Mouse (Mus musculus): Measurements from ENCODE around the gene Inpp4a.

Gene Inpp4a

DNA sequence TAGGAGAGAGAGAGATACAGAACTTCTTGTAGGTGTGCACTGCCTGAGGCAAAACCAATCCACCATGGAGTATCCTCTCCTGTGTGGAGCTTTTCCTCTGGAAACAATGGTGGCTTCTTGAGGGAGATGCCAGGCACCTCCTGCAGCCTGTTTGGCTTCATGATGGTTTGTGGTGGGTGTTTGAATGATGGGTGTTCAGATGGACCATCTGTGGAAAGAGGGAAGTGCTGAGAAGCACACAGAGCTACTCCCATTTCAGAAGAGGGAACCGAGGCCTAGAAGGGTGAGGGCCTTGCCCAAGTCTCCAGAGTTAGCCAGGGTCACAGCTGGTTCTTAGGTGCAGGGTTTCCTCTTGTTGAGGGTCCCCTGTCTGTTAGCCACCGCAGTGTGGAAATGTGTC lies 23.0 kb downstream of the Inpp4a start:
- no peak for DNase-seq (ENCODE audit: low read depth, low spot score)

- no peak for DNase-seq (ENCODE audit: low read depth, low spot score)
Measured at GRCm38 (mm10) chr1:37323208-37323607, 23.5 kb downstream of the Inpp4a start.

GRCm38 (mm10) chr1:37324569-37324968 lies 24.9 kb downstream of the Inpp4a start:
- DNase-seq (ENCODE audit: low read depth, low spot score), result peak; percentile 59

GRCm38 (mm10) chr1:37327311-37327710 lies 27.6 kb downstream of the Inpp4a start:
- DNase-seq (ENCODE audit: low read depth, low spot score), result no peak

DNA sequence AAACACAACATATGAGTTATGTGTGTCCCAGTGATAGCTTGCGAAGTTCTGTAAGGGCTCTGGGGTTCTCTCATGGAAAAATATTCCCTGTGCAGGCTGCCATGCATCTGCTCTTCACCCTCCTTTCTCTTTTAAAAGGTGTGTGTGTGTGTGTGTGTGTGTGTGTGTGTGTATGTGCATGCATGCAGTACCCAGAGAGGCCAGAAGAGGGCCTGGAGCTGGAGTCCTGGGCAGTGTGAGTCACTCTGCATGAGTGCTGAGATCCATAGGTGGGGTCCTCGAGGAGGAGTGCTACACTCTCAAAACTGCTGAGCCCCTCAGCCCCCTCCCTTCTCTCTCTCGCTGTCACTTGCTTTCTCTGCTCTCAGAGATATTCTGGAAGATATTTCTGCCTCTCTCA lies 29.5 kb downstream of the Inpp4a start:
- peak; percentile 59 for DNase-seq (ENCODE audit: low read depth, low spot score)

- no peak for DNase-seq (ENCODE audit: low read depth, low spot score)
Measured at GRCm38 (mm10) chr1:37329831-37330230, 30.2 kb downstream of the Inpp4a start.

DNA sequence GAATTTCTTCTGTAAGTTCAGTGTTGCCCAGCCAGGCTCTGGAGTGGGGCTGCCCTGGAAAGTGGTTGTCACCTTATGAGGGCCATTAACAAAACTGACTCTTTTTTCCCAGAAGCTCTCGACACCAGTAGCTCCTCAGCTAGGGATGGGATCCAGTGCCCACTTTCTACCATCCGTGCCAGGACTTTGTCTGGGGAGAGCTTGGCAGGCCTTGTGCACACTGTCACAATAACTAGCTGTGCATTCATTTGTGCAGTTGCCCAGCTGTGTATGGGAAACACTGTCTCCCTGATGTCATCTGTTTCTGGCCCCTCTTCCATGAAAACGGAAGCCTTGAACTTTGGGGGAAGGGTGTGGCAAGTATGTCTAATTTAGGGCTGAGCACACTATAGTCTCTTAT lies 33.1 kb downstream of the Inpp4a start:
- no peak for DNase-seq (ENCODE audit: low read depth, low spot score)

- DNase-seq (ENCODE audit: low read depth, low spot score), result no peak
Measured at GRCm38 (mm10) chr1:37333741-37334440, 34.2 kb downstream of the Inpp4a start.

DNA sequence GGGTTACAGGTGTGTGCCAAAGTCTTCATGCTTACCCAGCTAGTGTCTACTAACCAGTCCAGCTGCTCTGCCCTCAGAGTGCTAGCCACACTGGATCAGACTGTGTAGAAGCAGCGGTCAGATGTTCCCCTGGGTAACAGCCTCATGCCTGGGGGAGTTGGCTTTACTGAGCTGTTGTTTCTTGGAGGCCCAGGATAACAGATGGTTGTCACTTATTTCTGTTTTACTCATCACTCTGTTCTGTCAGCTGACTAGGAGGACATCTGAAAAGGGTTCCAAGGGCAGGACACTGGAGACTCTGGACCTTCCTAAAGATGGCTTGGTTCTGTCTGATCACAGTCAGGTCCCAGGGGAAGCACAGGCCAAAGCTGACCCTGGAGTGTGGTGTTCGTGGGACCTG lies 36.4 kb downstream of the Inpp4a start:
- no peak for DNase-seq (ENCODE audit: low read depth, low spot score)

GRCm38 (mm10) chr1:37336794-37337193 lies 37.1 kb downstream of the Inpp4a start:
- DNase-seq (ENCODE audit: low read depth, low spot score), result no peak

- no peak for DNase-seq (ENCODE audit: low read depth, low spot score)
Measured at GRCm38 (mm10) chr1:37337273-37337672, 37.6 kb downstream of the Inpp4a start.

DNA sequence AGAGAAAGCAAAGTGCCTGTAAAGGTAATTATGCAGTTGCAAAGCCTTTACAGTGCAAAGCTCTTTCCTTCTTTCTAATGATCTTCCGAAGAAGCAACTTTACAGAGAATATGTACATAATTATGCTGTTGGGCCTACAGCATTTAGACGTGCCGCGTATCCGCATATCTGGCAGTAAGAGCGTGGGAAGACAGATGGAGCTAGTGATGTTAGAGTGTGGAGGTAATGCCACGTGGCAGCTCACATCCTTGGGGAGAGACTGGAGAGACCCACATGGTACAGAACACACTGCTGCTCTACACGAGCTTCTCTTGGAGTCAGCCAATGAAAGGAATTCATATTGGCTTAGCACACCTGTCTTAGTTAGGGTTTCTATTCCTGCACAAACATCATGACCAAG lies 39.5 kb downstream of the Inpp4a start:
- DNase-seq (ENCODE audit: low read depth, low spot score), result no peak

DNA sequence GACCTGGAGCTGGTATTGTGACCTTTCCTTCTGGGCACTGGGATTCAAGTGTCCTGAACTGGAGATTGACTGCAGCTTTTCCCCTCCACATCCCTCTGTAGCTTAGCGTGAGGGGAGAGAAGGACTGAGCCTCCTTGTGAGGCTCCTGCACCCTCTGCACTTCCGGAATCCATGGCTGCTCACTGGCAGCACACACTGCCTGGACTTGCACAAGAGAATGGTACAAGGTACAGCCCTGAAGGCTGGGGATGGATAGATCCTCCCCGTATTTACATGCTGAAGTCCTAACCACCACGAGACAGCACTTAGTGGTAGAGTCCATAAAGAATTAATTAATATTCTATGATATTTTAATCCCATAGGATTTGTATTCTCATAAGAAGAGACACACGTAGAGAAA lies 41.7 kb downstream of the Inpp4a start:
- DNase-seq (ENCODE audit: low read depth, low spot score), result no peak

DNA sequence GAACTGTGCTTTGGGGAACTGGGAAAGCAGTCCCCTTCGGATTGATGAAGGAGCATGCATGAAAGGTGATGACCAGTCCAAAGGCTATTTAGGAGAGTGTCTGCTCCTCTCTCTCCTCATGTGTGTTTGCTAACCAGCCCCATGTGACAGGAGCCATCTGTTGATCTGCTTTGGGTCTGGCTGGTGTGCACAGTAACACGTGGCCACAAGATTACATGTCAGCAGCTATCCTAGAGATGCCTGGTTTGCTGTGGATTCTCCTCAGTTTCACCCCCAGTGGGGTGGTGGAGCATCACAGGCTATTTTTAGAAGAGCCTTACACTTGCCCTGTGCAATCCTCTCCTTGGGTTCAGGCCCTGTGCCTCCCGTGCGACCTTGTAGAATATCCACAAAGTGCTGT lies 42.2 kb downstream of the Inpp4a start:
- DNase-seq (ENCODE audit: low read depth, low spot score), result no peak

- DNase-seq (ENCODE audit: low read depth, low spot score), result no peak
Measured at GRCm38 (mm10) chr1:37342524-37342923, 42.9 kb downstream of the Inpp4a start.

- no peak for DNase-seq (ENCODE audit: low read depth, low spot score)
Measured at GRCm38 (mm10) chr1:37343265-37343664, 43.6 kb downstream of the Inpp4a start.

- no peak for DNase-seq (ENCODE audit: low read depth, low spot score)
Measured at GRCm38 (mm10) chr1:37344223-37344916, 44.7 kb downstream of the Inpp4a start.

DNA sequence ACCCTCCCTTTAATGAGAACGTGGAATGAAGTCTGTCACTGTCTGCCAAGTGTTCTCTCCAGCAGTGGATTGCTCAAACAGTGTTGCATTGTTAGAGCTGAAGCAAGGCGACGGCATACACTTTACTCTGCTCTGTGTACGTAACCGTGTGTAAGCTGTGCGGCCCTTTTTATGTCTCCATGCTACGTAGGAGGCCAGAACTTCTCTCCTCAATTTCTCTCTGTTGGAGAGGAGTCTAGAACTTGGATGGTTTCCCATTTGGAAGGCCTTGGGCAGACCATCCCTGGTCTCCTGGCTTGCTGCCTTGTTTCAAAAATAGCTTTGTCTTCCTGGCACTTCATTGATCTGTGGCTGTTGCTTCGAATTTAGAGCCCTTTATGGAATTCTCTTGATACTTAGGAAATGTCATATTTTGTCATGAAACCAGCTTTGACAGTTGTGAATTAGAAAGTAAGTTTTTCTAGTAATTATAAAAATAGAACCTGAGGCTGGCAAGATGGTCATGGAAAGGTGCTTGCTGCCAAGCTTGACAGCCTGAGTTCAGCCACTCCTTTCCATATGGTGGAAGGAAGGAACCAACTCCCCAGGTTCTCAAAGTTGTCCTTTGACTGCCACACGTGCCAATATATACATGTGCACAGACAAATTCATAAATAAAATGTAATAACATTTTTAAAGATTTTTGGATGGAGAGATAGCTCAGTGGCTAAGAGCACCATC lies 47.9 kb downstream of the Inpp4a start:
- DNase-seq (ENCODE audit: low read depth, low spot score), result no peak

GRCm38 (mm10) chr1:37350886-37351651 lies 51.4 kb downstream of the Inpp4a start:
- DNase-seq (ENCODE audit: low read depth, low spot score), result no peak

DNA sequence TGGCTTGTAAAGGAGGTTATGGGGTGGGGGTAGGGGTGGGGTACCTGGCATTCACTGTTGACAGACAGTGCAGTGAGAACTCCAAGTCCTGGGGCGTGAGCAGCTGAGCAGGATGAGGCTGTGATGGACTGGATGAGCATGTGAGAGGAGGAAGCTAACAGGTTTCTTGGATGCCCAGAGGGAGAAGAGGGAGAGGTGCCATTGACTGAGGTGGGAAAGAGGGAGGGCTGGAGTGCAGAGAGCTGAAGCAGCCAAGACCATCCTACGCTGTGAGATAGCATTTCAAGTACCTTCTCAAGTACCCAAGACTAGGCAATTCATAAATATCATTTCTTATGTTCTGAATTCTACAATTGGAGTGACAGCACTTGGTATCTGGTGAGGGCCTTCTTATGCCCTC lies 52.3 kb downstream of the Inpp4a start:
- no peak for DNase-seq (ENCODE audit: low read depth, low spot score)

- DNase-seq (ENCODE audit: low read depth, low spot score), result no peak
Measured at GRCm38 (mm10) chr1:37353456-37353855, 53.8 kb downstream of the Inpp4a start.

GRCm38 (mm10) chr1:37355492-37355891 lies 55.8 kb downstream of the Inpp4a start:
- DNase-seq (ENCODE audit: low read depth, low spot score), result no peak

All from ZHBTc4 (cell line).